Mouse (Mus musculus): ENCODE measurements around the gene Msl3l2. TPM values are rescaled to one million over a fixed set of nuclear protein-coding genes. Genes with fewer than 3 reads are reported as not detected.
A peak's percentile ranks its signal among the peaks of the same experiment; 100 is the strongest.

The Msl3l2 gene
- polyA plus RNA-seq (2016; fragmentation: Nextera tagmentation; extraction: Ambion mirVana), result 2.2 and 2.6 TPM in 2 replicates

DNA sequence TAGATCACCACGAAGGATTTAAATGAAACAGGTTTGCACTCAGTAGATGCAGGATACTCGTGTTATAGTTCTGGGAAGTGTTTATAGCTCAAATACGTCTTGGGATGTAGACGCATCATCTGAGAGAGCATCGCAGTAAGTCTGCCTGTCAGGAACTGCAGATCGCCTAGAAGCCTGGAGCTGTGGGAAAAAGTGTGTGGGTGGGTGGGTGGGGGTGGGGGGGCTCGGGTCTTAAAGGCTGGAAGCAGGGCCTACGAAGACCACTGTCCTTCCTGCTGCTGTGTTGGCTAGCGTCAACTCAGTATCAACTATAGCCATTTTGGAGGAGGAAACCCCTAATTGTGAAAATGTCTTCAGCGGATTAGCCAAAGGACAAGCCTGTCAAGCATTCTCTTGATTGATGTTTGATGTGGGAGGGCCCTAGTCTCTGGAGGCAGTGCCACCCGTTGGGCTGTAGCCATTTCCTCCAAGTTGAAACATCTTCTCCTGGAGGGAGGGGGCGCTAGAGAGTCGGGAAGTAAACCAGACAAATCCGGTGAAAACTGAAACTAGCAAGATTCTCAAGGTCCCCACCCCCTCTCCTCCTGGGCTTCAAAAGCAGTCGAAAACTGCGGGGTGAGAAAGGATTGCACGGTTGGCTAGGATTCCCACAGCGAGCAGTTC lies at the start of gene Msl3l2:
TSS of gene Msl3l2 (plus strand) at position 585 of the 663 bp plus-strand sequence.
- H3K9ac ChIP-seq, result peak within 1 kb of the TSS; percentile 66
- H3K4me3 ChIP-seq, result peak within 1 kb of the TSS; percentile 52
- peak within 1 kb of the TSS; percentile 62 for H3K4me2 ChIP-seq
- peak; percentile 79 for ATAC-seq
- WGBS (ENCODE audit: insufficient replicate concordance), result 24% methylated on average over 18 of the region's 18 CpGs
- H3K36me3 ChIP-seq, result no peaks in the 10 kb centered on the region
- H3K27me3 ChIP-seq (replicated peaks), result no peaks in the 10 kb centered on the region
- H3K9me3 ChIP-seq (replicated peaks), result no peaks in the 10 kb centered on the region
- no peak within 1 kb of the TSS for H3K27ac ChIP-seq
- peaks cover 7% of the 10 kb centered on the region; the same call in 1 of the 2 replicates for H3K4me1 ChIP-seq

DNA sequence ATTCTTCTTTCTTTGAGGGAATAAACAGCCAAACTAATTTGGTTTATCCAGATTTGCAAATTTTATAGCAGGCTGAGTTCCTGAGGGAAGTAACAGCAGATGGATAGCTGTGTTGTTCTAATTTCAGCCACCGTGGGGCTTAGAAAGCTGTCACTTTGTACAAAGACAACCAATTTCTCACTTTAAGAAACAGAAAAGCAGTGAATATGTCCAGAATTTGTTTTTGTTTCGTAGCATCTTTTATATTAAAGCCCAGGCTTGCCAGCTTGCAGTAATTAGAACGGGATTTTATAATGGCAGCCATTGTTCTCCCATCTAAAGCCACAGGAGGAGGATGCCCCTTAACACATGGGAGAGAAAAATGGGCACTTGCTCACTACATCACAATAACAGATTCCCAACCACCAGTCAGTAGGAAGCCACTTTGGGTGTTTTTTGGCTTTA lies 47.7 kb upstream of the Msl3l2 start:
- no peaks in the 10 kb centered on the region for H3K36me3 ChIP-seq
- H3K4me2 ChIP-seq, result no peak overlapping the region
- no peak overlapping the region for H3K4me3 ChIP-seq
- WGBS (ENCODE audit: insufficient replicate concordance), result 71% methylated on average over 3 of the region's 3 CpGs
- ATAC-seq, result no peak
- H3K27ac ChIP-seq, result no peak overlapping the region
- H3K9me3 ChIP-seq (replicated peaks), result no peaks in the 10 kb centered on the region
- H3K4me1 ChIP-seq, result no peaks in the 10 kb centered on the region
- H3K27me3 ChIP-seq (replicated peaks), result no peaks in the 10 kb centered on the region
- H3K9ac ChIP-seq, result no peak overlapping the region

DNA sequence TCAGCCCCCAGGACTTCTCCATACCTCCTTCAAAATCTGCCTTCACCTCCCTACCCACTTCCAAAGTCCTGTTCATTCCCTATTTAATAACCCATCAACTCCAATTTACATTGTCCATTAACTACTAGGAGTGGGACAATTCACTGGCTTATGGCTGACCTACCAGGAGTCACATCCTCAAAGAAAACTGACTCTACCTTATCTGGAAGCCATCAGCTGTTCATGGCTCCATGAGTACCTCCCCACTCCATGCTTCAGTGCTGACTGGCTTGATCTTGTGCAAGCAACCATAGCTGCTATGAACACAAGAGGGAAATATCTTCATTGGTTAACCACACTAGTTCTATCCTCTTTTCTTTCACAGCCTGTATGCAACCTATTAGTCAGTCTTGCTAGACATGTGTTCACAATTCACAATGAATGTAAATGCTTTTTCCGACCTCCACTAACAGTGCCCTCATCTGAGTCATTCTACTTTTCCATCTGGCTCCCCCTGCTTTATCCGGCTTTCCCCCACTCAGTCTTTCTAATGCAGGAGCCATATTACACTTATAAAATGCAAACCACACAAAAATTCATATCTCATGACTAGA lies 45.4 kb upstream of the Msl3l2 start:
- no peak overlapping the region for H3K27ac ChIP-seq
- H3K27me3 ChIP-seq (replicated peaks), result no peaks in the 10 kb centered on the region
- H3K36me3 ChIP-seq, result no peaks in the 10 kb centered on the region
- ATAC-seq, result no peak
- no peak overlapping the region for H3K4me3 ChIP-seq
- no peak overlapping the region for H3K9ac ChIP-seq
- no peaks in the 10 kb centered on the region for H3K9me3 ChIP-seq (replicated peaks)
- no peak overlapping the region for H3K4me2 ChIP-seq
- WGBS (ENCODE audit: insufficient replicate concordance), result 76% methylated on average over 2 of the region's 2 CpGs
- H3K4me1 ChIP-seq, result no peaks in the 10 kb centered on the region

DNA sequence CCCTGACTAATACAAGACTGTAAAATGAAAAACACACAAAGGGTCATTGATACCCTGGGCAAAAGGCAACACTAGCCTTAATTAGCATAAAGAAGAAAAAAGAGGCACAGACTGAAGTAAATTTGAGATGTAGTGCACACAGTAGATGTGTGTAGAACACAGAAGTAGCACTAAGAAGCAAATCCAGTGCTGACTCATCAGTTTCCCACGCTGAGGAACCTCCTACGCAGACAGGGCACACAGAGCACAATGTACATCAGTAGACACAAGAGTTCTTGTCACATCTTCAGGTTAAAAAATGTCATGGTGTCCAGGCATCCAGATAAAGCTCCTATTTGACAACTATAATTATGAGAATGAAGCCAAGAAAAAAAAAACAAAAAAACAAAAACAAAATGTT lies 44.0 kb upstream of the Msl3l2 start:
- ATAC-seq, result no peak
- no peaks in the 10 kb centered on the region for H3K4me1 ChIP-seq
- H3K9me3 ChIP-seq (replicated peaks), result no peaks in the 10 kb centered on the region

DNA sequence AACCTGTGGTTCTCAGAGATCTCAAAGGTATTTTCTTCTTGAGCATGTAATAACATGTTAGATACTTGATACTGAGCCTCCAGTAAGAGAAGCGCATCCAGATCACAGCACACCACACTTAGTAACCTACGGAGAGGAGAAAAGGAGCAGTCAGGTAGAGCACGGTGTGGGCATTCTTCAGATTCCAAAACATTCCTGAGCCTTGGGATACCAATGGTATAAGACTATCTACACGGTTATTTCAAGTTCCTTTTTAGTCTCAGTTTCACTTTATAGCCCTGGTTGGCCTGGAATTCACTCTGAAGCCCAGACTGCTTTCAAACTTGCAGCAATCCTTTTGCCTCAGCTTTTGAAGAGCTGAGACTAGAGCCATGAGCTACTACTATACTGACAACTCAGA lies 17.0 kb upstream of the Msl3l2 start:
- Histone ChIP-seq H3K36me3 (no peaks in the 10 kb centered on the region), H3K9ac (no peak overlapping the region), H3K9me3 (replicated peaks) (no peaks in the 10 kb centered on the region), H3K4me1 (no peaks in the 10 kb centered on the region), H3K27ac (no peak overlapping the region), H3K27me3 (replicated peaks) (no peaks in the 10 kb centered on the region), H3K4me3 (no peak overlapping the region), H3K4me2 (no peak overlapping the region)
- no peak for ATAC-seq
- WGBS (ENCODE audit: insufficient replicate concordance), result 75% methylated on average over 4 of the region's 4 CpGs

More for the DNA sequence above, 44.0 kb upstream of the Msl3l2 start:
- no peak overlapping the region for H3K27ac ChIP-seq
- H3K36me3 ChIP-seq, result no peaks in the 10 kb centered on the region
- no peak overlapping the region for H3K4me3 ChIP-seq
- no peaks in the 10 kb centered on the region for H3K27me3 ChIP-seq (replicated peaks)
- H3K4me2 ChIP-seq, result no peak overlapping the region
- 80% methylated on average over 2 of the region's 2 CpGs for WGBS (ENCODE audit: insufficient replicate concordance)
- H3K9ac ChIP-seq, result no peak overlapping the region

DNA sequence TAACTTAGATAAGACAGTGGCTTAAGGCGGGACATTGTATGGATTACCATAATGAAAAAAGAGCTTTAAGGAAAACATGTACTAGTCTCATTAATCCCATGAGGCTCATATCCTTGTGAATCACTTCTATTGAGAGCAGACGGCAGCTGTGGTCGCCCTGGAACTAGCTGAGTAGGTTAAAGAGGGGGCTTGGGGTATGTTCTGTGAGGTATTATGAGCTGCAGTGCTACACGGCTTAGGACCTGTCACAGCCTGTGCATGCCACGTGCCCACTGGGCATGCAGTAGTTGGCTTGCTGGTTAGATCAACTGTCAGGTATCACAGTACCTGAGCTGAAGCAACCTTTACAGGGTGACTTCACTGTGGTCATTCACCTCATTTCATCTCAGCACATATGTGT lies 12.1 kb upstream of the Msl3l2 start:
- WGBS (ENCODE audit: insufficient replicate concordance), result 74% methylated on average over 5 of the region's 5 CpGs
- no peaks in the 10 kb centered on the region for H3K36me3 ChIP-seq
- no peak for ATAC-seq
- no peak overlapping the region for H3K4me3 ChIP-seq
- no peak overlapping the region for H3K9ac ChIP-seq
- H3K27me3 ChIP-seq (replicated peaks), result no peaks in the 10 kb centered on the region
- no peak overlapping the region for H3K27ac ChIP-seq
- H3K9me3 ChIP-seq (replicated peaks), result no peaks in the 10 kb centered on the region
- no peaks in the 10 kb centered on the region for H3K4me1 ChIP-seq
- H3K4me2 ChIP-seq, result no peak overlapping the region

DNA sequence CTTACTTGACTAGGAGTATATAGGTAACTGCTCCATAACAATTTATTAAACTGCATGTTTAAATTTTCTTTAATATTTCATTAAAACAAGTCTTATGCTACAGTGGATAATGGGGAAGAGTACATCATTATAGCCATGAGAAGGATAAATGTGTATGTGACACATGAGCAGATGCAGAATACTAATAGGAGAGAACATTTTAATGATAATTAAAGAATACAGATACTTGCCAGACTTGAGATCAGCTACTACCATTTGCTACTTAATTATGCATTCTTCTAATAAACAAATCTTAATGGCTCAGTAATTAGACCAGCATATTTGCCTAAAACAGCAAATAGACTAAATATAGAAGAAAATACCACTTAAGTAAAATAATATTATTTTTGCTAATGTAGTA lies 10.0 kb upstream of the Msl3l2 start:
- Histone ChIP-seq H3K4me3 (no peak overlapping the region), H3K36me3 (no peaks in the 10 kb centered on the region), H3K9ac (no peak overlapping the region), H3K4me2 (no peak overlapping the region), H3K27ac (no peak overlapping the region), H3K9me3 (replicated peaks) (no peaks in the 10 kb centered on the region), H3K27me3 (replicated peaks) (no peaks in the 10 kb centered on the region), H3K4me1 (no peaks in the 10 kb centered on the region)
- no peak for ATAC-seq

DNA sequence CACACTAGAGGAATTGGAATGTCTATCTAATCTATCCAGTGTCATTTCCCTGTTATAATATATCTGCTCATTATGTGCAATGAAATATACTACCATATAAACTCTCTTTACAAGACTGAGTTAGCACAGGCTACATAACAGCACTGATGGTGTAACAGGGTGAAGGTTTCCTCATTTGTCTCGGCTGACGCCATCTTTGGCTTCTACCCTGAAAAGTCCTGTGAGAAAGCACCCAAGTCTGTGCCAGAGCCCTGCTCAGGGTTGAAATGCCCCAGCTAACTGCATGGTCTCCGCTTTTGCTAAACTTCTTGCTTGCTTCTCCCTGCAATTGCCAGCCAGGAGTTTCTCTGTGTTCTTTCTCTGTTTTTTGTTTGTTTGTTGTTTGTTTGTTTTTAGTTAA lies 7.6 kb upstream of the Msl3l2 start:
- Histone ChIP-seq H3K4me2 (no peak overlapping the region), H3K9me3 (replicated peaks) (no peaks in the 10 kb centered on the region), H3K36me3 (no peaks in the 10 kb centered on the region), H3K9ac (no peak overlapping the region), H3K4me3 (no peak overlapping the region), H3K27me3 (replicated peaks) (no peaks in the 10 kb centered on the region), H3K4me1 (no peaks in the 10 kb centered on the region), H3K27ac (no peak overlapping the region)
- WGBS (ENCODE audit: insufficient replicate concordance), result 68% methylated on average over 3 of the region's 3 CpGs
- ATAC-seq, result no peak

DNA sequence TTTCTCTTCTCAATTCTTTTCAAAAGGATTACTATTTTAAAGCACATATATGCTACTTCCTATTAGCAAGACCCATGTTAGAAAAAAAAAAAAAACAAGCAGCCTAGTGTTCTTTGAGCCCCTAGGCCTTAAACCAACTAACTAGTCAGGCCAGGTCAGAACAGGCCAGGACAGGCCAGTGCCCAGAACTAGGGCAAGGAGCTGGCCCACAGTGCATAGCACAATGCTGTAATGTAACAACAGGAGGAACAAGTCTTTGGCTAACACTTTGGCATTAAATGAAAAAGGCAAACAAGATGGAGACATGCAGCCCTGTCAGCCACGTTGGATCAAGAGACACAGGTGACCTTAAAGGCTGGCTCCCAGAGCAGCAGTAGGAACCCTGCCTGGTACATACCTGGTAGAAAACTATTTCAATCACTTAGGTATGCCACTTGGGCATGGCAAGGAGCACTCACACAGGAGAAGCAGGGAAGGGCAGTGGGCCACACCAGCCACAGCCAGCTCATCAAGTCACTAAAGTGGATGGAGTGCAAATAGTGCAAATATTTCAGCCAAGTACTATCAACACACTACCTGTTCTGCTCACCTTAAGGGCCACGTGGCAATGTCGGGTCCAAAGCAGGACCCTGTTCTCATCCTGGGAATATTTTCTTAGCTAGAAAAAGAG lies 6.9 kb upstream of the Msl3l2 start:
- no peaks in the 10 kb centered on the region for H3K36me3 ChIP-seq
- no peak overlapping the region for H3K9ac ChIP-seq
- H3K27ac ChIP-seq, result no peak overlapping the region
- H3K27me3 ChIP-seq (replicated peaks), result no peaks in the 10 kb centered on the region
- WGBS (ENCODE audit: insufficient replicate concordance), result 62% methylated on average over 3 of the region's 3 CpGs
- H3K4me2 ChIP-seq, result no peak overlapping the region
- no peak overlapping the region for H3K4me3 ChIP-seq
- ATAC-seq, result no peak
- H3K4me1 ChIP-seq, result no peaks in the 10 kb centered on the region
- no peaks in the 10 kb centered on the region for H3K9me3 ChIP-seq (replicated peaks)

DNA sequence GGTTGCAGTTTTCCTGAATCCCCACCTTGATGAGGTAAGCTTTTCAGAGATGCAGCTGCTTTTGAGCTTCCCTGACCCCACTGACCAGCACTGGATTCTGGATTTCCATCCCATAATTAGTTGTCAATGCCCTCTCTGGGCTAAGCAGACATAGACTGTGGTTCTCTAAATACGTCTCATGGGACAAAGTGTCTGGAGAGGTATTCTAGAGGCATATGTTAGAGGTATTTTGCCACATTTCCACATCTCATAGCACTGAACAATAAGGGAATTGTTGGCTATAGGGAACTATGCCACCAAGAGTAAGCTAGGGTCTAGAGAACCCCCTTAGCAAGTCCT lies 248 bp downstream of the Msl3l2 start:
- Histone ChIP-seq H3K27me3 (replicated peaks) (no peaks in the 10 kb centered on the region), H3K4me3 (peak overlapping the region; percentile 52), H3K4me2 (peak overlapping the region; percentile 62), H3K36me3 (no peaks in the 10 kb centered on the region), H3K4me1 (peaks cover 7% of the 10 kb centered on the region; the same call in 1 of the 2 replicates), H3K27ac (no peak overlapping the region), H3K9ac (peak overlapping the region; percentile 66), H3K9me3 (replicated peaks) (no peaks in the 10 kb centered on the region)
- peak; percentile 51 for ATAC-seq
- WGBS (ENCODE audit: insufficient replicate concordance), result 41% methylated on average over 1 of the region's 1 CpGs

DNA sequence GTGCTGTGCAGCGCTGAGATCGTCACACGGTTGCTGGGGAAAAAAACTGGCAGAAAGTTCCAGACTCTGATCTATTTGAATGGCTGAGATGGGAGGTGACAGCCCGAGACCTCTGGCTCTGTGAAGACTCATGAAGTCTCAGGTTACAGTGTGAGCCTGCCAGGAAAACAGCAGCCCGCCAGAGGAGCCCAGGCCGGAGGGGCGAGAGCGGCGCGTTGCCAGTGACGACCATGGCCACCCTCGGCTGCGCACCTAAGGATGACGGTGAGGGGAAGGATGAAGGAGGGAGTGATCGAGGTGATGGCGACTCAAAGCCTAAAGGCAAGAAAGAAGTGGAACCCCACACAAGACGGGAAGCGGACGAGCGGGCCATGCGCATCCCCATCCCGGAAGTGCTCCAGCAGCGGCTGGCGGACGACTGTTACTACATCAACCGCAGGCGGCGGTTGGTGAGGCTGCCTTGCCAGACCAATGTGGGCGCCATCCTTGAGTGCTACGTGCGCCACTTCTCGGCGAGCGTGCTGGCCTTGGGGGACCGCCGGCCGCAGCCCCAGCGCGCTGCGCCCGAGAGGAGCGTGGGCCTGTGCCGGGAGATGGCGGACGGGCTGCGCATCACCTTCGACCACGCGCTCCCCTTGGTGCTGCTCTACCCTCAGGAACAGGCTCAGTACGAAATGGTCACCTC lies 8.4 kb downstream of the Msl3l2 start:
- H3K36me3 ChIP-seq, result no peaks in the 10 kb centered on the region
- H3K4me2 ChIP-seq, result peak overlapping the region; percentile 82
- H3K4me3 ChIP-seq, result peak overlapping the region; percentile 62
- no peak overlapping the region for H3K27ac ChIP-seq
- 3% methylated on average over 50 of the region's 50 CpGs for WGBS (ENCODE audit: insufficient replicate concordance)
- H3K4me1 ChIP-seq, result peaks cover 10% of the 10 kb centered on the region
- peak overlapping the region; percentile 54; the same call in 1 of the 2 replicates for H3K9ac ChIP-seq
- ATAC-seq, result peak; percentile 68
- peaks cover 10% of the 10 kb centered on the region for H3K27me3 ChIP-seq (replicated peaks)
- no peaks in the 10 kb centered on the region for H3K9me3 ChIP-seq (replicated peaks)

DNA sequence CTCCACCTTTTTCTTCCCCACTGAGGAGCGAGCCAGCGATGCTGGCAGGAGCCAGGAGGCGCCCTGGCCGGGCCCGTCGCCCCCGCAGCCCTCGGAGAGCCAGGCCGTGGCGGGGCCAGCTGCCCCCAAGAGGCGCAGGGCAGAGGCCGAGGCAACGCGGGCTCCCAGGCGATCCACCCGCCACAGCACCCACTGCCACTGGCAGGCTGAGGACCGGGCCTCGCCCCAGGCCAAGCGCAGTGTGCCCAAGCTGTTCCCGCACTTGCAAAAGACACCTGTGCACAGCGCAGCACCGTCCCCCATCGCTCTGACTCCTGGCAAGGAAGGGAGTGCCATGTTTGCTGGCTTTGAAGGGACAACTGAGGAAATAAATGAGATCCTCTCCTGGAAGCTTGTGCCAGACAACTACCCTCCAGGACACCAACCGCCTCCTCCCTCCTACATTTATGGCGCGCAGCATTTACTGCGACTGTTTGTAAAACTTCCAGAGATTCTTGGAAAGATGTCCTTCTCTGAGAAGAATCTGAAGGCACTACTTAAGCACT lies 9.0 kb downstream of the Msl3l2 start:
- H3K27me3 ChIP-seq (replicated peaks), result peaks cover 10% of the 10 kb centered on the region
- peak overlapping the region; percentile 54; the same call in 1 of the 2 replicates for H3K9ac ChIP-seq
- H3K27ac ChIP-seq, result no peak overlapping the region
- H3K9me3 ChIP-seq (replicated peaks), result no peaks in the 10 kb centered on the region
- ATAC-seq, result peak; percentile 74
- H3K36me3 ChIP-seq, result no peaks in the 10 kb centered on the region
- peaks cover 10% of the 10 kb centered on the region for H3K4me1 ChIP-seq
- WGBS (ENCODE audit: insufficient replicate concordance), result 25% methylated on average over 27 of the region's 27 CpGs
- peak overlapping the region; percentile 82 for H3K4me2 ChIP-seq
- peak overlapping the region; percentile 62 for H3K4me3 ChIP-seq

Data from liver, embryonic 12.5 days (tissue).